Mouse (Mus musculus): Measurements from ENCODE around the gene S1pr4.
A peak's percentile ranks its signal among the peaks of the same experiment; 100 is the strongest.

S1pr4 gene

GRCm38 (mm10) chr10:81464405-81465264 is 35.3 kb downstream of the S1pr4 start:
- DNase-seq (ENCODE audit: low spot score) = peak; percentile 80

GRCm38 (mm10) chr10:81463531-81463930 is 36.4 kb downstream of the S1pr4 start:
- no peak for DNase-seq (ENCODE audit: low spot score)

- no peak for DNase-seq (ENCODE audit: low spot score)
These were observed 37.0 kb downstream of the S1pr4 start for GRCm38 (mm10) chr10:81462917-81463316.

GRCm38 (mm10) chr10:81462415-81462804 is 37.5 kb downstream of the S1pr4 start:
- no peak for DNase-seq (ENCODE audit: low spot score)

- DNase-seq (ENCODE audit: low spot score) = no peak
These were observed 38.1 kb downstream of the S1pr4 start for GRCm38 (mm10) chr10:81461673-81462414.

GRCm38 (mm10) chr10:81460951-81461350 is 39.0 kb downstream of the S1pr4 start:
- no peak for DNase-seq (ENCODE audit: low spot score)

- DNase-seq (ENCODE audit: low spot score) = no peak
These were observed 39.5 kb downstream of the S1pr4 start for GRCm38 (mm10) chr10:81460471-81460870.

- DNase-seq (ENCODE audit: low spot score) = no peak
These were observed 40.5 kb downstream of the S1pr4 start for GRCm38 (mm10) chr10:81459399-81459798.

GRCm38 (mm10) chr10:81458267-81458666 is 41.7 kb downstream of the S1pr4 start:
- DNase-seq (ENCODE audit: low spot score) = no peak

GRCm38 (mm10) chr10:81457624-81458023 is 42.3 kb downstream of the S1pr4 start:
- DNase-seq (ENCODE audit: low spot score) = no peak

- no peak for DNase-seq (ENCODE audit: low spot score)
These were observed 42.9 kb downstream of the S1pr4 start for GRCm38 (mm10) chr10:81456983-81457563.

- DNase-seq (ENCODE audit: low spot score) = no peak
These were observed 44.6 kb downstream of the S1pr4 start, which contains the start of gene Nfic for GRCm38 (mm10) chr10:81455181-81455895. TSS of gene Nfic (minus strand) at chr10:81455635.

GRCm38 (mm10) chr10:81454106-81454505 is 45.8 kb downstream of the S1pr4 start:
- no peak for DNase-seq (ENCODE audit: low spot score)

- no peak for DNase-seq (ENCODE audit: low spot score)
These were observed 47.0 kb downstream of the S1pr4 start for GRCm38 (mm10) chr10:81452947-81453288.

GRCm38 (mm10) chr10:81452237-81452946 is 47.5 kb downstream of the S1pr4 start:
- DNase-seq (ENCODE audit: low spot score) = no peak

- DNase-seq (ENCODE audit: low spot score) = no peak
These were observed 48.6 kb downstream of the S1pr4 start for GRCm38 (mm10) chr10:81451365-81451745.

- DNase-seq (ENCODE audit: low spot score) = no peak
These were observed 49.1 kb downstream of the S1pr4 start for GRCm38 (mm10) chr10:81450641-81451364.

GRCm38 (mm10) chr10:81450140-81450539 is 49.8 kb downstream of the S1pr4 start:
- DNase-seq (ENCODE audit: low spot score) = peak; percentile 91

Measured in embryo, embryonic 10.5 days (tissue).